Mouse (Mus musculus) myocyte (in vitro differentiated cells): ENCODE data around the gene Tnik.

ENCODE experiments used
- POLR2A ChIP-seq: IDR thresholded peaks from one replicate; pipeline ENCODE4 v1.6.1; 2011; ENCODE audit warnings: low read depth, mild to moderate bottlenecking, control low read depth, moderate library complexity; ENCODE audit not compliant: insufficient read length
- TCF12 ChIP-seq: IDR thresholded peaks from one replicate; pipeline ENCODE4 v1.6.1; 2011; ENCODE audit warnings: mild to moderate bottlenecking, control low read depth; ENCODE audit not compliant: poor library complexity, insufficient read depth, severe bottlenecking

- TF ChIP-seq POLR2A (no peak), TCF12 (no peak)
Observed at GRCm38 (mm10) chr3:28496806-28497502, 233.9 kb downstream of the Tnik start.
